Mouse (Mus musculus): ENCODE measurements around the gene Tgtp2. TPM values are rescaled to one million over a fixed set of nuclear protein-coding genes. Genes with fewer than 3 reads are reported as not detected.
"Not testable (repeated sequence)": the region's sequence is repeated elsewhere in the genome, so short reads cannot be mapped to it uniquely, and the experiment has no call there.

The Tgtp2 gene
- 0.18 TPM for polyA plus RNA-seq (2021)

- ATAC-seq; DNase-seq (ENCODE audit: low read depth, low spot score); CTCF ChIA-PET; in situ Hi-C loops (cut with MboI; ENCODE audit: low pct_unique_long_range_greater_than_20kb); H3K27me3 ChIP-seq; POLR2A ChIA-PET: not testable (repeated sequence)
Observed at GRCm38 (mm10) chr11:49063713-49064469, at the start of gene Tgtp2. TSS of gene Tgtp2 (minus strand) at chr11:49064206.

- ChIA-PET CTCF (interaction anchor here (1.1 kb wide), 1 partner anchor 337 kb away, joined by 3 read pairs; no protein-coding TSS in a partner anchor), POLR2A (no interaction called here)
- no peak for DNase-seq (ENCODE audit: low read depth, low spot score)
- in situ Hi-C loops (cut with MboI; ENCODE audit: low pct_unique_long_range_greater_than_20kb): loop anchor here (10.0 kb wide), 1 partner anchor 328 kb away; no protein-coding TSS in a partner anchor
- H3K27me3 ChIP-seq: peaks cover 21% of the 10 kb centered on the region
- no peak for TF ChIP-seq CTCF (IDR thresholded peaks at IDR 0.05)
- ATAC-seq: no peak
Observed at GRCm38 (mm10) chr11:49112624-49113219, 48.7 kb upstream of the Tgtp2 start.

GRCm38 (mm10) chr11:49111000-49111399 lies 47.0 kb upstream of the Tgtp2 start:
- in situ Hi-C loops (cut with MboI; ENCODE audit: low pct_unique_long_range_greater_than_20kb): loop anchor here (10.0 kb wide), 1 partner anchor 326 kb away; no protein-coding TSS in a partner anchor
- ChIA-PET CTCF (interaction anchor here (4.5 kb wide), 1 partner anchor 252 kb away, joined by 21 read pairs; no protein-coding TSS in a partner anchor), POLR2A (no interaction called here)
- ATAC-seq (no peak), DNase-seq (ENCODE audit: low read depth, low spot score) (no peak)
- peaks cover 15% of the 10 kb centered on the region for H3K27me3 ChIP-seq
- no peak for TF ChIP-seq CTCF (IDR thresholded peaks at IDR 0.05)

GRCm38 (mm10) chr11:49108833-49109232 lies 44.8 kb upstream of the Tgtp2 start:
- ChIA-PET POLR2A (interaction anchor here (0.5 kb wide), 1 partner anchor 319 kb away, joined by 5 read pairs; no protein-coding TSS in a partner anchor), CTCF (interaction anchor here (1.0 to 4.5 kb wide), 12 partner anchors 12 to 334 kb away, joined by 3 to 21 read pairs (median 4); partner anchors contain the start of gene Irgm1)
- TF ChIP-seq CTCF (IDR thresholded peaks at IDR 0.05): peak; percentile 76
- peaks cover 10% of the 10 kb centered on the region for H3K27me3 ChIP-seq
- ATAC-seq (no peak), DNase-seq (ENCODE audit: low read depth, low spot score) (no peak)
- in situ Hi-C loops (cut with MboI; ENCODE audit: low pct_unique_long_range_greater_than_20kb): loop anchor here (5.0 kb wide), 1 partner anchor 163 kb away; no protein-coding TSS in a partner anchor

DNA sequence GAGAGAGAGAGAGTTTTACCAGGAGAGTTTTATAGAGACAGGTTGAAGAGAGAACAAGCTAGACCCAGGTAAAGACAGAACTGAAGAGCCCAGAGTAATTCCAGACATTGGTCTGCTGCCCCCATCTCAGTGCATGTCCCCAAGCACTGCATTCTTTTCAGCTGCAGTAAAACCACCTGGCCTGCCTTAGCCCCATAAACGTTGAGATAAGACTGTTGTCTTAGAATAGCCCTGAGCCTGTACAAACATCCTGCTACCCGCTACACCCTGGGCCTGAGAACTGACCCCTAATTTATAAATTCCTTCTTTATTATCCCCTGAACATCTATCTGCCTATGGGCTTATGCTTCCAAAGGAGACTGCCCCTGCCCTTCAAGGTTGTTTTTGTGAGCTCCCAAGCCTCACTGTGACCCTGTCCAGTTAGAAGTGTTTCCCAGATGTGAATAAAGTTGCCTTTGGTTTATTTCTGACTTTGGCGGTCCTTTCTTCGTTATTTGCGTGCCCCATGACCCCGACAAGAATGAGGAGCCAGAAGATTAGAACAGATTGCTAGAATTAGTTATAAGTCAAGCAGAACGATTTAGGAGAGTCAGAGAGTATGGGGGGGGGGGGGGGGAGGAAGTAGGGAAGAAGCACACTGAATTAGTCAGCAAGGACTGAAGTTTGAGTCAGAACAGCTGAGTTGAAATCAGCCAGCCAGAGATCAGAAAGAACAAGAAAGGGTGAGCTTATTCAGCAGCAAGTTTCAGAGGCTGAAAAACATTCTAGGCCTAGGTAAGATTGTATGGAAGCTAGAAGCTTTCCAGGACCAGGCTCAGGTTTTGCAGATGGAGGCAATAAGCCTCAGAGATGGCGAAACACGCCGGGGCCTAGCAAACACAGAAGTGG lies 43.9 kb upstream of the Tgtp2 start:
- peaks cover 10% of the 10 kb centered on the region for H3K27me3 ChIP-seq
- no peak for TF ChIP-seq CTCF (IDR thresholded peaks at IDR 0.05)
- no peak for DNase-seq (ENCODE audit: low read depth, low spot score)
- POLR2A ChIA-PET: interaction anchor here (0.5 kb wide), 1 partner anchor 318 kb away, joined by 5 read pairs; no protein-coding TSS in a partner anchor
- in situ Hi-C loops (cut with MboI; ENCODE audit: low pct_unique_long_range_greater_than_20kb): loop anchor here (5.0 kb wide), 1 partner anchor 164 kb away; no protein-coding TSS in a partner anchor
- ATAC-seq: no peak
- CTCF ChIA-PET: interaction anchor here (0.6 to 4.5 kb wide), 9 partner anchors 12 to 320 kb away, joined by 3 to 21 read pairs (median 3); partner anchors contain the start of gene Irgm1

DNA sequence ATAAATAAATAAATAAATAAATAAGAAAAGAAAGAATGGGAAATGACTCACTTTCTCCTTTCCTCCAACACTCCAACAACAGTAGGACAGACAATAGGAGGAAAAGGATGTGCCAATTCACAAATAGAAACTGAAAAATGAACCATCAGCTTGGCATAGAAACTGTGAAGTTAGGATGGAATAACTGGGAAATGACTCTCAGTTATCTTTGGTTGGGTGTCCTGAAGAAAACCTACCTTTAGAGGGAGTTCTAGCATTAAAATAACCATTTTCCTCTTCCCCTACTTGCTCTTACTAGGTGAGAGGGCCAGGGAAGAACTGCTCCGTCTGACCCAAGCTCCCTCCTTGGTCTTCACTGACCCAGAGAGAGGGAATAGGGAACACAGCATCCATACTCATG lies 41.7 kb upstream of the Tgtp2 start:
- ChIA-PET POLR2A (no interaction called here), CTCF (no interaction called here)
- DNase-seq (ENCODE audit: low read depth, low spot score) (no peak), ATAC-seq (no peak)
- in situ Hi-C loops (cut with MboI; ENCODE audit: low pct_unique_long_range_greater_than_20kb): loop anchor here (5.0 kb wide), 1 partner anchor 167 kb away; no protein-coding TSS in a partner anchor
- H3K27me3 ChIP-seq: peaks cover 5% of the 10 kb centered on the region
- TF ChIP-seq CTCF (IDR thresholded peaks at IDR 0.05): no peak

DNA sequence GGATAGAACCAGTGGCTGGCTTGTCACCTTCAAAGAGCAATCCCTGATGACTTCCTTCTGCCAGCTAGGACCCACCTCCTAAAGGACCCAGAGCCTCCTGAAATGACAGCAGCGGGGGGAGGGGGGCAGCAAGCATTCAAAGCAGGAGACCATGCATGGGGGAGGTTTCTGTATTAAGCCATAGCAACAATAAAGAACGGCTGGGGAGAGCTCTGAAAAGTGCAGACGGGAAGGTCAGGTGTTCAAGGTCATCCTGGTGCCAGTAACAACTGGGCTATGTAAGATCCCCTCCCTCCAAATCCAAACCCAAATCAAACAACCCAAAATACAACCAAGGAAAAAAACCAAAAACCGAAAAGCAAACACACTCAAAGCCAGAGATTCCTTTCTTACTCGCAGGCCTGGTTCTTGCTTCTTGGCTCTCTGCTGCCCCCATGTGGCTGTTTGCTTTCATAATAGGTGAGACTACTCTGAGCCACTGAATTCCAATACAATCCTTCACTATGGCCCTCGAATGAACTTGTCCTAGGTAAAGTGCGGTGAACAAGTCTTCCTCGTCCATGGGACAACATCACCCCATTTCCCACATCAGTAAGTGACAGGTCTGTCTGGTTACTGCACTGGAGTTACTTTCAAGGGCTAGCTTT lies 39.2 kb upstream of the Tgtp2 start:
- CTCF ChIA-PET: interaction anchor here (0.7 to 2.7 kb wide), 7 partner anchors 12 to 244 kb away, joined by 3 to 22 read pairs (median 4); partner anchors contain the start of gene Irgm1
- H3K27me3 ChIP-seq: no peaks in the 10 kb centered on the region
- TF ChIP-seq CTCF (IDR thresholded peaks at IDR 0.05): peak; percentile 91
- peak; percentile 71 for ATAC-seq
- DNase-seq (ENCODE audit: low read depth, low spot score): no peak
- POLR2A ChIA-PET: no interaction called here
- in situ Hi-C loops (cut with MboI; ENCODE audit: low pct_unique_long_range_greater_than_20kb): no loop called here

DNA sequence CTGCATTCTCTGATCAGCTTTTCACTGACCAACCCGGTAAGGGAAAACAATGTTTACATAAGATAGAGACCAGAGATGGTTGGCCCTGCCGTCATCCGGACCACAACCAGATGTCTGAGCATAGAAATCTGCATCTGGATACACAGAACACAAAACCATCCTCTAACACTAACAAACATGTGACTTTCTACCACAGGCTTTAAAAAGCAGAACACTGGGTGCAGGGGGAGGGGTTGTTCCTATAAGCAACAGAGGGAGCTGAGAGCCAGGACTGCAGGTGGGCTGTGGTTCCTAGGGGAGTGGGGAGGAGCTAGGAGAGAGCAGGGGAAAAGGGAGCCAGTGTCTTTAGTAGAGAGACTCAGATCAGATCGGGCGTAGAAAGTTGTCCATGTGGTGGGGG lies 37.5 kb upstream of the Tgtp2 start:
- no peaks in the 10 kb centered on the region for H3K27me3 ChIP-seq
- ChIA-PET POLR2A (interaction anchor here (1.0 kb wide), 1 partner anchor 16 kb away, joined by 3 read pairs; no protein-coding TSS in a partner anchor), CTCF (interaction anchor here (1.7 to 2.4 kb wide), 3 partner anchors 10 to 243 kb away, joined by 3 to 8 read pairs (median 8); no protein-coding TSS in a partner anchor)
- no peak for TF ChIP-seq CTCF (IDR thresholded peaks at IDR 0.05)
- ATAC-seq: no peak
- in situ Hi-C loops (cut with MboI; ENCODE audit: low pct_unique_long_range_greater_than_20kb): no loop called here
- no peak for DNase-seq (ENCODE audit: low read depth, low spot score)

DNA sequence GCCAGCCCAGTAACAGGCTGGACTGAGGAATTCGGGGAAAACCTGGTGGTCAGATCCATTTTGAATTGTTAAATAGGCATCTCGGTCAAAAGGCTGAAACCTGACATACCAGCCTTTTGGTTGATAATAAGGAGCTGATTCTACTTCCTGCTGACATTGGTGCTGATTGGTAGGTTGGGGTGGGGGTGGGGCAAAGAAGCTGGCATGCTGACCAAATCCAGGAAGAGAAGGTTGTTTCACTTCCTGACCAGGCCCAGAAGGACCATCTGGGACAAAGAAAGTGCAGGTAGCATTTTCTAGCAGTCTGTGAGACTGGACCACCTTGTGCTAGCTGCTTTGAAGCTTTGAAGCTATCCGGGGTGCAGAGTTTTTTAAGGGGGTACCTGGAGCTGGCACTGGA lies 36.4 kb upstream of the Tgtp2 start:
- in situ Hi-C loops (cut with MboI; ENCODE audit: low pct_unique_long_range_greater_than_20kb): no loop called here
- POLR2A ChIA-PET: interaction anchor here (1.0 kb wide), 1 partner anchor 15 kb away, joined by 3 read pairs; no protein-coding TSS in a partner anchor
- CTCF ChIA-PET: interaction anchor here (1.7 to 2.4 kb wide), 4 partner anchors 9 to 241 kb away, joined by 3 to 10 read pairs (median 8); no protein-coding TSS in a partner anchor
- no peaks in the 10 kb centered on the region for H3K27me3 ChIP-seq
- DNase-seq (ENCODE audit: low read depth, low spot score): no peak
- no peak for TF ChIP-seq CTCF (IDR thresholded peaks at IDR 0.05)
- no peak for ATAC-seq

Measured in Patski (cell line).